Mouse (Mus musculus): ENCODE results near the gene Gm7102. TPM values are rescaled to one million over a fixed set of nuclear protein-coding genes. Genes with fewer than 3 reads are reported as not detected.
A peak's percentile ranks its signal among the peaks of the same experiment; 100 is the strongest.

The Gm7102 gene
- polyA plus RNA-seq, 1 experiment from 2014 or later = not detected

DNA sequence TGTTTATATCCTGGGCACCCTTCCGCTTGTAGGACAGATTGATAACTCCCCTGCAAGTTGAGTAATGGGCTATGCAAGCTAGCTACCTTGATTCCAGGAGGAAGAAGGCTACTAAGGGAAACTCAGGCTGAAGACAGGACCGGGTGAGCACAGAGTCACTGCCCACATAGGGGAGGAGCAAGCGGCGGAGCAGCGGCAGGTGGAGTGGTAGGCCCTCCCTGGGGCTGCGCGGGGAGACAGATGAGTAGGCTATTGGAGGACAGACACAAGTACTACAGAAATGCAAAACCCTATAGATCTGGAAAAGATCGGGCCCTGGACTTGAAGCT is 24.8 kb downstream of the Gm7102 start:
- Histone ChIP-seq H3K27me3 (replicated peaks; ENCODE audit: control insufficient read depth, insufficient read depth, low read length) (no peaks in the 10 kb centered on the region), H3K4me1 (replicated peaks; ENCODE audit: control insufficient read depth, insufficient read depth, low read length) (no peaks in the 10 kb centered on the region), H3K36me3 (ENCODE audit: control insufficient read depth, insufficient read depth, low read length) (no peaks in the 10 kb centered on the region), H3K9me3 (ENCODE audit: control insufficient read depth, low read length) (no peaks in the 10 kb centered on the region), H3K27ac (ENCODE audit: low read depth, low read length) (no peak overlapping the region), H3K9ac (ENCODE audit: low read depth, low read length) (peak overlapping the region; percentile 57), H3K4me3 (ENCODE audit: low read depth, low read length) (peak overlapping the region; percentile 50), H3K4me2 (peak overlapping the region; percentile 71)
- DNase-seq (ENCODE audit: low spot score) (no peak), ATAC-seq (replicated peaks; ENCODE audit: low FRiP score) (peak; percentile 91)
- 9% methylated on average over 8 of the region's 8 CpGs for WGBS

DNA sequence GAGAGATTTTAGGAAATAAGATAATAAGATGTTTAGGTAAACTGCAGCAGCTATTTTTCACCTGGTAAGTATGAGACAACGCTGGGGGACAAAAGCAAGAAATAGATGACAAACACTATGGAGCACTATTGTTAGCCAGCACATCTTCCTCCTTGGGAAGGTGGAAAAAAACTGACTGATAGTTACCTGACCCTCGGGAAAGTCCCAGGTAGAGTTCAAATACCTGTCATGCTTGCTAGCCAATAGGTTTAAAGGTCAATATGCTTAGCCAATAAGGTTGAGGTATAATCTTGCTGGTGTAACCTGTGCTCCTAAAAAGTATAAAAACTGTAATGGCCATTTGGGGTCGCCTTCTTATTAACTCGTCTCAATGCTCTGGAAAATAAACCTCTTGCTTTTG is 34.8 kb downstream of the Gm7102 start:
- Histone ChIP-seq H3K4me1 (replicated peaks; ENCODE audit: control insufficient read depth, insufficient read depth, low read length) (peaks cover 4% of the 10 kb centered on the region; the same call in 1 of the 2 replicates), H3K4me2 (peak overlapping the region; percentile 82), H3K27me3 (replicated peaks; ENCODE audit: control insufficient read depth, insufficient read depth, low read length) (no peaks in the 10 kb centered on the region), H3K4me3 (ENCODE audit: low read depth, low read length) (peak overlapping the region; percentile 87), H3K9ac (ENCODE audit: low read depth, low read length) (peak overlapping the region; percentile 88), H3K9me3 (ENCODE audit: control insufficient read depth, low read length) (no peaks in the 10 kb centered on the region), H3K36me3 (ENCODE audit: control insufficient read depth, insufficient read depth, low read length) (no peaks in the 10 kb centered on the region), H3K27ac (ENCODE audit: low read depth, low read length) (no peak overlapping the region)
- 23% methylated on average over 4 of the region's 4 CpGs for whole genome bisulfite sequencing
- ATAC-seq (replicated peaks; ENCODE audit: low FRiP score) (no peak), DNase-seq (ENCODE audit: low spot score) (no peak)

- Histone ChIP-seq H3K9me3 (ENCODE audit: control insufficient read depth, low read length) (no peaks in the 10 kb centered on the region), H3K4me1 (replicated peaks; ENCODE audit: control insufficient read depth, insufficient read depth, low read length) (peaks cover 4% of the 10 kb centered on the region; the same call in 1 of the 2 replicates), H3K4me3 (ENCODE audit: low read depth, low read length) (peak within 1 kb of the TSS; percentile 87), H3K9ac (ENCODE audit: low read depth, low read length) (peak within 1 kb of the TSS; percentile 88), H3K4me2 (peak within 1 kb of the TSS; percentile 82), H3K27ac (ENCODE audit: low read depth, low read length) (0 out of 2 replicates have a peak within 1 kb of the TSS, but pooled peaks have one; percentile 46), H3K36me3 (ENCODE audit: control insufficient read depth, insufficient read depth, low read length) (no peaks in the 10 kb centered on the region), H3K27me3 (replicated peaks; ENCODE audit: control insufficient read depth, insufficient read depth, low read length) (no peaks in the 10 kb centered on the region)
- DNase-seq (ENCODE audit: low spot score) = peak; percentile 76
- peak; percentile 100 for ATAC-seq (replicated peaks; ENCODE audit: low FRiP score)
- WGBS = 2% methylated on average over 18 of the region's 18 CpGs
Measured at GRCm38 (mm10) chr19:61140342-61141206, 35.5 kb downstream of the Gm7102 start, which contains the start of gene Zfp950. Zfp950 (minus strand) TSS chr19:61140840.

GRCm38 (mm10) chr19:61138655-61139054 is 37.5 kb downstream of the Gm7102 start:
- Histone ChIP-seq H3K36me3 (ENCODE audit: control insufficient read depth, insufficient read depth, low read length) (no peaks in the 10 kb centered on the region; the same call in 1 of the 2 replicates), H3K27me3 (replicated peaks; ENCODE audit: control insufficient read depth, insufficient read depth, low read length) (no peaks in the 10 kb centered on the region), H3K4me3 (ENCODE audit: low read depth, low read length) (no peak overlapping the region), H3K27ac (ENCODE audit: low read depth, low read length) (no peak overlapping the region), H3K9ac (ENCODE audit: low read depth, low read length) (no peak overlapping the region), H3K9me3 (ENCODE audit: control insufficient read depth, low read length) (no peaks in the 10 kb centered on the region), H3K4me2 (no peak overlapping the region), H3K4me1 (replicated peaks; ENCODE audit: control insufficient read depth, insufficient read depth, low read length) (peaks cover 4% of the 10 kb centered on the region; the same call in 1 of the 2 replicates)
- no peak for ATAC-seq (replicated peaks; ENCODE audit: low FRiP score)
- DNase-seq (ENCODE audit: low spot score) = no peak

- no peaks in the 10 kb centered on the region for H3K9me3 ChIP-seq (ENCODE audit: control insufficient read depth, low read length)
- H3K4me1 ChIP-seq (replicated peaks; ENCODE audit: control insufficient read depth, insufficient read depth, low read length) = no peaks in the 10 kb centered on the region
- no peak overlapping the region for H3K27ac ChIP-seq (ENCODE audit: low read depth, low read length)
- no peak overlapping the region for H3K4me3 ChIP-seq (ENCODE audit: low read depth, low read length)
- peaks cover 5% of the 10 kb centered on the region; the same call in 1 of the 2 replicates for H3K36me3 ChIP-seq (ENCODE audit: control insufficient read depth, insufficient read depth, low read length)
- no peak overlapping the region for H3K9ac ChIP-seq (ENCODE audit: low read depth, low read length)
- no peak for DNase-seq (ENCODE audit: low spot score)
- no peak for ATAC-seq (replicated peaks; ENCODE audit: low FRiP score)
- H3K4me2 ChIP-seq = no peak overlapping the region
- no peaks in the 10 kb centered on the region for H3K27me3 ChIP-seq (replicated peaks; ENCODE audit: control insufficient read depth, insufficient read depth, low read length)
- 82% methylated on average over 10 of the region's 10 CpGs for WGBS
Measured at GRCm38 (mm10) chr19:61131096-61131495, 45.0 kb downstream of the Gm7102 start.

Other genes starting within 250 kb of the Gm7102 start
- 22.9 and 26.4 TPM in 2 replicates for gene Zfp950, start 35.5 kb downstream of the Gm7102 start, polyA plus RNA-seq (2014; fragmentation: Nextera tagmentation; extraction: Ambion mirVana)
- not detected in 2 replicates for gene Gm6020, start 7.6 kb upstream of the Gm7102 start, polyA plus RNA-seq (2014; fragmentation: Nextera tagmentation; extraction: Ambion mirVana)
- 16.6 and 20.7 TPM in 2 replicates for gene Csf2ra, start 52.1 kb upstream of the Gm7102 start, polyA plus RNA-seq (2014; fragmentation: Nextera tagmentation; extraction: Ambion mirVana)
- not detected in 2 replicates for gene Gm21060, start 120.8 kb upstream of the Gm7102 start, polyA plus RNA-seq (2014; fragmentation: Nextera tagmentation; extraction: Ambion mirVana)

All from liver, embryonic 11.5 days (tissue).